Mouse (Mus musculus): ENCODE data around the gene Tert.
A peak's percentile ranks its signal among the peaks of the same experiment; 100 is the strongest.

The Tert gene

DNA sequence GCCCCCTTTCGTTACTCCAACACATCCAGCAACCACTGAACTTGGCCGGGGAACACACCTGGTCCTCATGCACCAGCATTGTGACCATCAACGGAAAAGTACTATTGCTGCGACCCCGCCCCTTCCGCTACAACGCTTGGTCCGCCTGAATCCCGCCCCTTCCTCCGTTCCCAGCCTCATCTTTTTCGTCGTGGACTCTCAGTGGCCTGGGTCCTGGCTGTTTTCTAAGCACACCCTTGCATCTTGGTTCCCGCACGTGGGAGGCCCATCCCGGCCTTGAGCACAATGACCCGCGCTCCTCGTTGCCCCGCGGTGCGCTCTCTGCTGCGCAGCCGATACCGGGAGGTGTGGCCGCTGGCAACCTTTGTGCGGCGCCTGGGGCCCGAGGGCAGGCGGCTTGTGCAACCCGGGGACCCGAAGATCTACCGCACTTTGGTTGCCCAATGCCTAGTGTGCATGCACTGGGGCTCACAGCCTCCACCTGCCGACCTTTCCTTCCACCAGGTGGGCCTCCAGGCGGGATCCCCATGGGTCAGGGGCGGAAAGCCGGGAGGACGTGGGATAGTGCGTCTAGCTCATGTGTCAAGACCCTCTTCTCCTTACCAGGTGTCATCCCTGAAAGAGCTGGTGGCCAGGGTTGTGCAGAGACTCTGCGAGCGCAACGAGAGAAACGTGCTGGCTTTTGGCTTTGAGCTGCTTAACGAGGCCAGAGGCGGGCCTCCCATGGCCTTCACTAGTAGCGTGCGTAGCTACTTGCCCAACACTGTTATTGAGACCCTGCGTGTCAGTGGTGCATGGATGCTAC is at the start of gene Tert:
TSS of gene Tert (plus strand) at position 167 of the 805 bp plus-strand sequence.
- DNase-seq (ENCODE audit: low spot score in 2 of 2), result peak; percentile 14 to 59

- no peak for DNase-seq (ENCODE audit: low spot score in 2 of 2)
Observed at GRCm38 (mm10) chr13:73577277-73577676, 49.4 kb upstream of the Tert start.

- DNase-seq (ENCODE audit: low spot score in 2 of 2), result no peak
Observed at GRCm38 (mm10) chr13:73591488-73591887, 35.2 kb upstream of the Tert start.

DNA sequence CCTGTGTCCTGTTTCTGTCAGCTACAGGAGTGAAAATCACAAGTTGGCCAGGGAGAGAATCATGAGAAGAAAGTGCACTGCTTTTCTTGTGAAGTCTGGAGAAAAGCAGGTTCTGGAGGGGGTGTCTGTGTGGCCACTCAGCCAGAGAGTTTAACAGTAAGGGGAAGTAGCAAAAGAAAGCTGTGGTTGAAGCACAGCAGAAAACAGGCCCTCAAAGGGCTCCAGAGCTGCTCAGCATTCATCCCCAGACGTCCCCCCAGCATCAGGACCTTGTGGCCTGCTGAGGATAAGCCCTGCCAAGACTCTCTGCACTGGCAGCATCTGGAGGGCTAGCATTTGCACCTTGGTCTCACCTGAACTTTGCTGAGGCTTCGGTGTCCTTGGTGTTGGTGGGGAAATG is 34.2 kb upstream of the Tert start:
- no peak for DNase-seq (ENCODE audit: low spot score in 2 of 2)

GRCm38 (mm10) chr13:73596276-73596675 is 30.4 kb upstream of the Tert start:
- no peak for DNase-seq (ENCODE audit: low spot score in 2 of 2)

DNA sequence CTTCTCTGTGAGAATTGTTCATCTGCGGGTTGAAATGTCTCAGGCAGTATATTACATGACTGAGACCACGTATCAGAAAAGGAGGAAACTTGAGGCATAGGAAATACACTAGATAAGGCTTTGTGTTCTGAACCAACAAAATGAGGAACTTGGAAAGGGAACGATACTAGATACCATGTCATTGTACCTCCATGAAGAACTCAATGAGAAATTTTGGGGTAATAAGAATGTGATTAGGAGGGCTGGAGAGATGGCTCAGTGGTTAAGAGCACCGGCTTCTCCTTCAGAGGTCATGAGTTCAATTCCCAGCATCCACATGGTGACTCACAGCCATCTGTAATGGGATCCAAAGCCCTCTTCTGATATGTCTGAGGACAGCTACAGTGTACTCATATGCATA is 26.5 kb upstream of the Tert start:
- no peak for DNase-seq (ENCODE audit: low spot score in 2 of 2)

DNA sequence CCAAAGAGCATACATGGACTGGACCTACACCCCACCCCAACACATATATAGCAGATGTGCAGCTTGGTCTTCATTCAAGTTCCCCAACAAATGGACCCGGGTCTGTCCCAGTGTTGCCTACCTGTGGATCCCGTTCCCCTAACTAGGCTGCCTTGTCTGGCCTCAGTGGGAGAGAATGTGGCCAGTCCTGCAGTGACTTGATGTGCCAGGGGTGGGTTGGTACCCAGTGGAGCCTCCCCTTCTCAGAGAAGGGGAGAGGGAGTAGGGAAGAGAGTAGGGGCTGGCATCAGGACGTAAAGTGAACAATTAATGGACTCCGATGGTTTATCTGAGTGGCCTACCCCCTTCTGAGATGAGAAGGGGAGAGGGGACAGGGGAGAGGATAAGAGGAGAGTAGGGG is 23.7 kb upstream of the Tert start:
- peak in 1 of 2 experiments; percentile 8 for DNase-seq (ENCODE audit: low spot score in 2 of 2)

DNA sequence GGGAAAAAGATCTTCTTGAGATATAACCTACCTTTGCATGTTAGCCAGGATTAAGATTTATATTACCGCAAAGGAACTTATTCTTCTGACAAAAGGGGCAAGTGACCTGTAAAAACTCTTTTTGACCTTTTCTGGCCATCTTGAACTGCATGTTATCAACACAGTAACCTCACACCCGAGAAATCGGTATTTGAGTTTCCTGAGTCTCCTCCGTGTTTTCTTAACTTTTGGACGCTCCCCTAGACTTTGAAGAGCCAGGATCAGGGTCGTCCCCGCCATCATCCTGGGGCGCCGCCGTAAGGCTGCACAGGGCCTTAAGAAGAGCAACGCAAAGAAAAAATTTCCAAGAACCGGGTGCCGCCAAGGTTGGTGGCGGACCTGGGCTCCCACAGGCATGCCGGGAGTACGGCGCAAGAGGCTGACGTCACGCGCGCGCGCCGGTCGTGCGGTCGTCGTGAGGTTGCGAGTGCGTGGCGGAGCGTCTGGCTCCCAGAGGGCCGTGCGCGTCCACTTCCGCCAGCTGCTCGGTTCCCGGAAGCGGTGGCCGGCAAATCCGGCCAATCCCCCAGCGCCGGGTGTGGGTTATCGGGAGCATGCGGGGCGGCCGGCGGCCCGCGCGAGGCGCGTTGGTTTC is 23.1 kb upstream of the Tert start, which contains the start of gene Clptm1l:
TSS of gene Clptm1l (plus strand) at position 485 of the 634 bp plus-strand sequence.
- DNase-seq (ENCODE audit: low spot score in 2 of 2), result peak; percentile 91 to 96

GRCm38 (mm10) chr13:73604156-73604957 is 22.4 kb upstream of the Tert start:
- no peak for DNase-seq (ENCODE audit: low spot score in 2 of 2)

GRCm38 (mm10) chr13:73618406-73618805 is 8.3 kb upstream of the Tert start:
- no peak for DNase-seq (ENCODE audit: low spot score in 2 of 2)

- DNase-seq (ENCODE audit: low spot score in 2 of 2), result no peak
Observed at GRCm38 (mm10) chr13:73620637-73621036, 6.1 kb upstream of the Tert start.

- no peak for DNase-seq (ENCODE audit: low spot score in 2 of 2)
Observed at GRCm38 (mm10) chr13:73626410-73626744, 334 bp upstream of the Tert start.

DNA sequence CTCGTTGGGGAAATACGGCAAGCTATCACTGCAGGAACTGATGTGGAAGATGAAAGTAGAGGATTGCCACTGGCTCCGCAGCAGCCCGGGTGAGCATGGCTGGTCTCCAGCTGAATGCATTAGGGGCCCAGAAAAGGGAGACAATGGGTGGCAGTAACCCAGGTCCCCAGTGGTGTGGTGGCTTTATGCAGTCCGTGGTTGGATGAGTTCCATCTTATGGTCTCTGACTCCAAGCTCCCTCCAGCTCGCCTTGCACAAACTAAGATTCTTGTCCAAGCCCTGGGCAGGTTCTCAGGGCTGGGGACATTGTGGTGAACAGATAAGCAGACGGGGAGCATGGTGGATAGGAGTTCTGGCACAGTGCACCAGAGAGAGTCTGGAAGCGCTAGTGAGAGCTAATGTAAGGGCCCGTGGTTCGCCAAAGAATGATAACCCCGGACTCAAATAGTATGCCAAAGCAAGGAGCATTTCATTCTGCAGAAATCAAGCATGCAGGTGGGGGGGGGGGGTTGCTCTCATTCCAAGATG is 1.9 kb downstream of the Tert start:
- no peak for DNase-seq (ENCODE audit: low spot score in 2 of 2)

DNA sequence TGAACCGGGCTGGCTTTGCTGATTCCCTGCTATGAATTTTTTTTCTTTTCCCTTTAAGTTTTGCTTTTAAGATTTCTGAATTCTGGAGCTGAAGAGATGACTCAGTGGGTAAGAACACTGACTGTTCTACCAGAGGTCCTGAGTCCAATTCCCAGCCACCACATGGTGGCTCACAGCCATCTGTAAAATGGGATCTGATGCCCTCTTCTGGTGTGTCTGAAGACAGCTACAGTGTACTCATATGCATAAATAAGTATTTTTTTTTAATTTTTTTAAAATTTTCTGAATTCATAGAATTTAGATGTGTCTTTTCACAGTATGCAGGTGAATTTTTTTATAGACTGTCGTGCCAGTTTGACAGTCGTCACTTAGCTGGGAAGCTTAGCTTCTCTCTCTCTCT is 5.1 kb downstream of the Tert start:
- DNase-seq (ENCODE audit: low spot score in 2 of 2), result no peak

- no peak for DNase-seq (ENCODE audit: low spot score in 2 of 2)
Observed at GRCm38 (mm10) chr13:73637826-73638225, 11.1 kb downstream of the Tert start.

- no peak for DNase-seq (ENCODE audit: low spot score in 2 of 2)
Observed at GRCm38 (mm10) chr13:73641296-73641695, 14.6 kb downstream of the Tert start.

GRCm38 (mm10) chr13:73646397-73647087 is 19.8 kb downstream of the Tert start:
- DNase-seq (ENCODE audit: low spot score in 2 of 2), result peak in 1 of 2 experiments; percentile 59

- no peak for DNase-seq (ENCODE audit: low spot score in 2 of 2)
Observed at GRCm38 (mm10) chr13:73653266-73653665, 26.6 kb downstream of the Tert start.

DNA sequence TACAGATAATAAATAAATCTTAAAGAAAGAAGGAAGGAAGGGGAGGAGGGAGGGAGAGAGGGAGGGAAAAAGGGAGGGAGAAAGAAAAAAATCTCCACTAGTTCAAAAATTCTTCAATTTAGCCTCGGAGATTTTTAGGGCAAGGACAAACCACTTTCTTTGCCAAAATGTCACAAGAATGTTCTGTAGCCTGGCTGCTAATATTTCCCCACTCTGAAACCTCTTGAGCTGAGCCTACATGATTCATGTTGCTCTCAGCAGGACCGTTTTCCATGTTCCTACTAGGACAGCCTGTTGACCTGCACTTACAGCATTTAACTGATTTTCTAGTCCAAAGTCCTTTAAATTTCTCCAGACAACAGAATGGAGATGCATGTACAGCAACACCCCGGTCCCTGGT is 28.3 kb downstream of the Tert start:
- no peak for DNase-seq (ENCODE audit: low spot score in 2 of 2)

GRCm38 (mm10) chr13:73658953-73659352 is 32.2 kb downstream of the Tert start:
- no peak for DNase-seq (ENCODE audit: low spot score in 2 of 2)

DNA sequence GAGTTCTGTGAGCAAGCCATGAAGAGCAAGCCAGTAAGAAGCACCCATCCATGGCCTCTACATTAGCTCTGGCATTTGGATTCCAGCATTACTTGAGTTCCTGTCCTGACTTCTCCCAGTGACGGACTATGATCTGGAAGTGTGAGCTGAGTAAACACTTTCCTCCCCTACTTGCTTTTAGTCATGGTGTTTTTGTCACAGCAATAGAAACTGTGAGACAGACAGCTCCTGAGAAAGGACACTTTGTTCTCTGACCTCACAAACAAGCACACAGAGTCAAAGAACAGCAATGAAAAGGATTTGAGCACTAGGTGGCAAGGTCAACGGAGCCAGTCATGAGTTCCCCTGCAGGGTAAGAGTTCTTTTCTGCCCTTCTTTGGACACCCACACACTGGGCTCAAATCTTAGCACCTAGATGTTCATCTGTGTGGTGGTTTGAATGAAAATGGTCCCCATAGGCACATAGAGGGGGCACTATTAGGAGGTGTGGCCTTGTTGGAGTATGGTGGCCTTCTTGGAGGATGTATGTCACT is 33.5 kb downstream of the Tert start:
- DNase-seq (ENCODE audit: low spot score in 2 of 2), result no peak
